Mouse (Mus musculus) mature B cell (primary cell): ENCODE data around the gene Aig1.
"Not testable (repeated sequence)": the region's sequence is repeated elsewhere in the genome, so short reads cannot be mapped to it uniquely, and the experiment has no call there.

Experiments used
- in situ Hi-C: fragments of 300-500 bp; cut with MboI; formaldehyde crosslinking; loops from 2 replicates; pipeline ENCODE4 v1.14.3; 2019

Aig1 gene

GRCm38 (mm10) chr10:13868371-13869321 lies at the start of gene Aig1:
Gene Aig1 (minus strand): TSS chr10:13868980.
- in situ Hi-C loops = loop anchor here (10.0 kb wide), 1 partner anchor 96 kb away; the partner anchor contains the start of gene Hivep2

- in situ Hi-C loops = no loop called here
Observed at GRCm38 (mm10) chr10:13916645-13917342, 48.0 kb upstream of the Aig1 start.

- in situ Hi-C loops = no loop called here
Observed at GRCm38 (mm10) chr10:13915211-13915610, 46.4 kb upstream of the Aig1 start.

GRCm38 (mm10) chr10:13913689-13914088 lies 44.9 kb upstream of the Aig1 start:
- in situ Hi-C loops = no loop called here

GRCm38 (mm10) chr10:13906261-13906741 lies 37.5 kb upstream of the Aig1 start:
- in situ Hi-C loops = no loop called here

GRCm38 (mm10) chr10:13905618-13906017 lies 36.8 kb upstream of the Aig1 start:
- in situ Hi-C loops = no loop called here

GRCm38 (mm10) chr10:13892762-13893161 lies 24.0 kb upstream of the Aig1 start:
- in situ Hi-C loops = not testable (repeated sequence)

- in situ Hi-C loops = no loop called here
Observed at GRCm38 (mm10) chr10:13882975-13883875, 14.4 kb upstream of the Aig1 start.

- in situ Hi-C loops = no loop called here
Observed at GRCm38 (mm10) chr10:13882490-13882889, 13.7 kb upstream of the Aig1 start.

GRCm38 (mm10) chr10:13878696-13879095 lies 9.9 kb upstream of the Aig1 start:
- in situ Hi-C loops = no loop called here

- in situ Hi-C loops = no loop called here
Observed at GRCm38 (mm10) chr10:13875038-13875420, 6.2 kb upstream of the Aig1 start.

- in situ Hi-C loops = no loop called here
Observed at GRCm38 (mm10) chr10:13874301-13875037, 5.7 kb upstream of the Aig1 start.

- in situ Hi-C loops = no loop called here
Observed at GRCm38 (mm10) chr10:13870531-13870930, 1.8 kb upstream of the Aig1 start.

GRCm38 (mm10) chr10:13869322-13870035 lies 699 bp upstream of the Aig1 start:
- in situ Hi-C loops = loop anchor here (10.0 kb wide), 1 partner anchor 95 kb away; the partner anchor contains the start of gene Hivep2

- in situ Hi-C loops = loop anchor here (10.0 kb wide), 1 partner anchor 98 kb away; the partner anchor contains the start of gene Hivep2
Observed at GRCm38 (mm10) chr10:13866391-13866790, 2.4 kb downstream of the Aig1 start.

- in situ Hi-C loops = loop anchor here (10.0 kb wide), 1 partner anchor 103 kb away; the partner anchor contains the start of gene Hivep2
Observed at GRCm38 (mm10) chr10:13861115-13861909, 7.5 kb downstream of the Aig1 start.

- in situ Hi-C loops = no loop called here
Observed at GRCm38 (mm10) chr10:13856438-13856837, 12.3 kb downstream of the Aig1 start.

- in situ Hi-C loops = no loop called here
Observed at GRCm38 (mm10) chr10:13855969-13856368, 12.8 kb downstream of the Aig1 start.

- in situ Hi-C loops = no loop called here
Observed at GRCm38 (mm10) chr10:13855111-13855510, 13.7 kb downstream of the Aig1 start.
